Mouse (Mus musculus): ENCODE data around the gene Lce1a1. TPM values are rescaled to one million over a fixed set of nuclear protein-coding genes. Genes with fewer than 3 reads are reported as not detected.

Gene Lce1a1
- polyA plus RNA-seq, 2 experiments = not detected

DNA sequence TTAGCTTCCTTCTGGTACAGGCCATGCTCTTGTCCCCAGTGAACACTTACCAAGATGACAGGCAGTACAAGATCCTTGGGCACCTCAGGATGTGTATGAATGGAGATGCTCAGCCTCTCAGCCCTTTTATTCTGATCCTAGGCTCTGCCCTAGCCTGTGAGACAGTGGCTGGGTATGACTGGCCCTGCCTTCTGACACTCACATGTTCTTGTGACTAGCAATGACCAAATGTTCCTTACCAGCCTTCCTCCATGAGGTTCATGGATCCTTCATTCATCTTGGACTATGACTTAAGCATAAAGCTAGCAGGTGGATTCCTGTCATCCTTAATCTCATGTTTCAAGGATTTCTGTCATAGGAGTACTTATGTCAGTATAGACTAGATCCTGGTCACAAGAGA, 22.1 kb upstream of the Lce1a1 start, which contains the start of gene Lce1a2:
Gene Lce1a2, minus strand, starts transcription at position 101 of the 400 bp plus-strand sequence.
- H3K27me3 ChIP-seq (ENCODE audit: control insufficient read depth, insufficient read depth, low read length) = no peaks in the 10 kb centered on the region
- no peaks in the 10 kb centered on the region for H3K36me3 ChIP-seq (ENCODE audit: control insufficient read depth, insufficient read depth, low read length)
- no peak for TF ChIP-seq POLR2A (IDR thresholded peaks at IDR 0.05; ENCODE audit: borderline replicate concordance, extremely low read depth, insufficient read depth, insufficient read length)
- no peak for ATAC-seq (ENCODE audit: low FRiP score, low read depth)
- H3K27ac ChIP-seq (replicated peaks; ENCODE audit: low read depth, low read length) = no peak within 1 kb of the TSS
- no peaks in the 10 kb centered on the region for H3K4me1 ChIP-seq (ENCODE audit: control insufficient read depth, insufficient read depth, low read length)
- no peak for DNase-seq (ENCODE audit: low spot score)
- H3K4me2 ChIP-seq (replicated peaks; ENCODE audit: low read depth, low read length, severe bottlenecking) = no peak within 1 kb of the TSS
- H3K4me3 ChIP-seq (replicated peaks; ENCODE audit: low read length) = no peak within 1 kb of the TSS
- no peak within 1 kb of the TSS for H3K9ac ChIP-seq (ENCODE audit: low read depth, low read length, severe bottlenecking)
- no peaks in the 10 kb centered on the region for H3K9me3 ChIP-seq (ENCODE audit: control insufficient read depth, low read length)

DNA sequence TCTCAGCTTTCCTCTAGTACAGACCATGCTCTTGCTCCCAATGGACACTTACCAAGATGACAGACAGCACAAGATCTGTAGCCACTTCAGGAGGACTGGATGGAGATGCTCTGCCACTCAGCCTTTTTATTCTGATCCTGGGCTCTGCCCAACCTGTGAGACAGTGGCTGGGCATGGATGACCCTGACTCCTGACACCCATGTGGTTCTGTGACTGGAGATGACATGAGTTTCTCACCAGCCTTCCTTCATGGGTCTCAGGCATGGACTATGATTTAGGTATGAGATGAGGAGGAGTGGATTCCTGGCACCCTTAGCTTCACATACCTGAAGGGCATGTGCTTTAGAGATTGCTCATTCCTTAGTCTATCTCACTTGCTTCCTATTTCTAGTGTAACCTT, 8.7 kb upstream of the Lce1a1 start, which contains the start of gene Lce1b:
Gene Lce1b, minus strand, starts transcription at position 101 of the 400 bp plus-strand sequence.
- no peak within 1 kb of the TSS for H3K4me3 ChIP-seq (replicated peaks; ENCODE audit: low read length)
- no peak for ATAC-seq (ENCODE audit: low FRiP score, low read depth)
- DNase-seq (ENCODE audit: low spot score) = no peak
- no peaks in the 10 kb centered on the region for H3K4me1 ChIP-seq (ENCODE audit: control insufficient read depth, insufficient read depth, low read length)
- no peak within 1 kb of the TSS for H3K27ac ChIP-seq (replicated peaks; ENCODE audit: low read depth, low read length)
- H3K9me3 ChIP-seq (ENCODE audit: control insufficient read depth, low read length) = no peaks in the 10 kb centered on the region
- TF ChIP-seq POLR2A (IDR thresholded peaks at IDR 0.05; ENCODE audit: borderline replicate concordance, extremely low read depth, insufficient read depth, insufficient read length) = no peak
- no peaks in the 10 kb centered on the region for H3K36me3 ChIP-seq (ENCODE audit: control insufficient read depth, insufficient read depth, low read length)
- H3K9ac ChIP-seq (ENCODE audit: low read depth, low read length, severe bottlenecking) = no peak within 1 kb of the TSS
- no peak within 1 kb of the TSS for H3K4me2 ChIP-seq (replicated peaks; ENCODE audit: low read depth, low read length, severe bottlenecking)
- no peaks in the 10 kb centered on the region for H3K27me3 ChIP-seq (ENCODE audit: control insufficient read depth, insufficient read depth, low read length)

DNA sequence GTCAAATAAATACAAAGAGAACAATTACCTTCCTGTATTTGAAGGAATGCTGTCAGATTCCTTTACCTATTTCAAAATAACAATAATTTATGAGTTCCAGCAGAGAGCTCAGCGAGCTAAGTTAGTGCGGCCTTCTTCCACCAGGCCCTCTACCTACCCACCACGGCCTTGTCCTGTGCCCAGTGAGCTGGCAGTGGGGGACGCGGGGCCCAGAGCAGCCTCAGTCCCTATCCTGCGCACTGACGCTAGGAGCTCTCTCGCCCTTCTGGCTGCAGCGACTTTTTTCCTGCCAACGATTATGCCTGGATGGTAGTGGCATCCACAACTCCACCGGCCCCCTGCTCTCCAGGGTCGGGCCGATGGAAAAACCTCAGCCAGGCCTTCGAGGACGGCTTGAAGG, 8.3 kb downstream of the Lce1a1 start:
- ATAC-seq (ENCODE audit: low FRiP score, low read depth) (no peak), DNase-seq (ENCODE audit: low spot score) (no peak)
- Histone ChIP-seq H3K36me3 (ENCODE audit: control insufficient read depth, insufficient read depth, low read length) (no peaks in the 10 kb centered on the region), H3K4me2 (replicated peaks; ENCODE audit: low read depth, low read length, severe bottlenecking) (no peak overlapping the region), H3K4me1 (ENCODE audit: control insufficient read depth, insufficient read depth, low read length) (no peaks in the 10 kb centered on the region), H3K9ac (ENCODE audit: low read depth, low read length, severe bottlenecking) (no peak overlapping the region), H3K9me3 (ENCODE audit: control insufficient read depth, low read length) (no peaks in the 10 kb centered on the region), H3K4me3 (replicated peaks; ENCODE audit: low read length) (no peak overlapping the region), H3K27me3 (ENCODE audit: control insufficient read depth, insufficient read depth, low read length) (no peaks in the 10 kb centered on the region), H3K27ac (replicated peaks; ENCODE audit: low read depth, low read length) (no peak overlapping the region)
- WGBS = 88% methylated on average over 15 of the region's 15 CpGs
- no peak for TF ChIP-seq POLR2A (IDR thresholded peaks at IDR 0.05; ENCODE audit: borderline replicate concordance, extremely low read depth, insufficient read depth, insufficient read length)

DNA sequence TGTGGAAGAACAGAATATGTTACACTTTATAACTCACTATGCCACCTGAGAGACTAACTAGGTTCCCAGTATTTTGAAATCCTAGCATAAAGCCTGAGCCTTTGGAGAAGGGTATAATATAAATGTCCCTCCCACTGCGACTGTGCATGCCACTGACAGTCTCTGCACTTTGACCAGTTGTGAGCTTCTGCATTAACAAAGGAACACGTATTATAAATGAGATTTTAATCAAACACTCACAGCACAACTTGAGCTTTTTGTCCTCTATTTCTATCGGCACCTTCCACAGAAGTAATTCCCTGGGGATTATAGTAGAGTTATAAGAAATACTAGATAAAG, 9.5 kb downstream of the Lce1a1 start:
- ATAC-seq (ENCODE audit: low FRiP score, low read depth) (no peak), DNase-seq (ENCODE audit: low spot score) (no peak)
- Histone ChIP-seq H3K9me3 (ENCODE audit: control insufficient read depth, low read length) (no peaks in the 10 kb centered on the region), H3K4me1 (ENCODE audit: control insufficient read depth, insufficient read depth, low read length) (no peaks in the 10 kb centered on the region), H3K27me3 (ENCODE audit: control insufficient read depth, insufficient read depth, low read length) (no peaks in the 10 kb centered on the region), H3K4me2 (replicated peaks; ENCODE audit: low read depth, low read length, severe bottlenecking) (no peak overlapping the region), H3K36me3 (ENCODE audit: control insufficient read depth, insufficient read depth, low read length) (no peaks in the 10 kb centered on the region), H3K9ac (ENCODE audit: low read depth, low read length, severe bottlenecking) (no peak overlapping the region), H3K4me3 (replicated peaks; ENCODE audit: low read length) (no peak overlapping the region), H3K27ac (replicated peaks; ENCODE audit: low read depth, low read length) (no peak overlapping the region)
- 83% methylated on average over 3 of the region's 3 CpGs for WGBS
- TF ChIP-seq POLR2A (IDR thresholded peaks at IDR 0.05; ENCODE audit: borderline replicate concordance, extremely low read depth, insufficient read depth, insufficient read length) = no peak

DNA sequence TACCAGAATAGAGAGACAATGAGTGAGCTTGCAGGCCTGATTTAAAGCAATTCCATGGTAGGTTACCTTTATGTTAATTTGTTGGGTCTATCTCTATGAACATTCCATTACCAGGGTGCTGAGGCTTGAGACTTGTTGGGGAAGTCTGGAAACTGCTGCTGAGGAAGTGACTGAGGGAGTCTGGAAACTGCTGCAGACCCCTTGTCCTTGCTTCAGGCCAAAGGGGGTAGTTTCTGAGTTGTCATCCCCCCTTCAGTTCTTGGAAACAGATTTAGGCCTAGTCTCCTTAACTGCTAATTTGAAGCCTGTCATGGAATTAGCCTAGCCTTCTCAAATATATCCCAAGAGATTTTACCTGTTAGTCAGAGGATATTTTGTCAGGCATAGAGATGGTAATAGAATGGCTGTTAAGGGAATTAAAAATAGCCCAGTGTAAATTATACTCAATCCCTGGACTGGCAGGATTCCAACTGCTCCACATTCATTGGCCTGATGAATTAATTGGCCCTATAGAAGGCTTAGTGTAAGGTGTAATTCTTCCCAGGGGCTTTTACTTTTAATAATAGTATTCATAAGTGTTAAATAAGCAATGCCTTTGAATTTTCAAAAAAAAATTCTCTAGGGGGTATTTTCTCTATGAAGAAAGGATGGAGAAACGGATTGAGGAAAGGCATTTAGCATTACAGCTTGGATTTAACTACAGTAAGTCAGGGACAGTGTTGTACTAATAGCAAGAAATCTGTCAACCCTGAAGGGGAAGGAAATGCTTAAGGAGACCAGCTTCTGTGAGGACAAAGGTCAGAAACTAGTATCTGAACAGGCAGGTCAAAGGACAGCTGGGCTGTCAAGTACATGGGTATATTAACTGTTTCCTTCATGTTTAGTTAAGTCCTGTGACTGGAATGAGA, 10.1 kb downstream of the Lce1a1 start:
- H3K9me3 ChIP-seq (ENCODE audit: control insufficient read depth, low read length) = no peaks in the 10 kb centered on the region
- 22% methylated on average over 1 of the region's 1 CpGs for WGBS
- H3K4me1 ChIP-seq (ENCODE audit: control insufficient read depth, insufficient read depth, low read length) = no peaks in the 10 kb centered on the region
- H3K27me3 ChIP-seq (ENCODE audit: control insufficient read depth, insufficient read depth, low read length) = no peaks in the 10 kb centered on the region
- TF ChIP-seq POLR2A (IDR thresholded peaks at IDR 0.05; ENCODE audit: borderline replicate concordance, extremely low read depth, insufficient read depth, insufficient read length) = no peak
- H3K4me2 ChIP-seq (replicated peaks; ENCODE audit: low read depth, low read length, severe bottlenecking) = no peak overlapping the region
- no peaks in the 10 kb centered on the region for H3K36me3 ChIP-seq (ENCODE audit: control insufficient read depth, insufficient read depth, low read length)
- DNase-seq (ENCODE audit: low spot score) (no peak), ATAC-seq (ENCODE audit: low FRiP score, low read depth) (no peak)
- H3K9ac ChIP-seq (ENCODE audit: low read depth, low read length, severe bottlenecking) = no peak overlapping the region
- H3K4me3 ChIP-seq (replicated peaks; ENCODE audit: low read length) = no peak overlapping the region
- no peak overlapping the region for H3K27ac ChIP-seq (replicated peaks; ENCODE audit: low read depth, low read length)

Measured in limb, embryonic 14.5 days (tissue).